Mouse (Mus musculus) small intestine, adult 2 months (tissue): ENCODE data around the gene Cpm. TPM values are rescaled to one million over a fixed set of nuclear protein-coding genes. Genes with fewer than 3 reads are reported as not detected.
A peak's percentile ranks its signal among the peaks of the same experiment; 100 is the strongest.
"Not testable (repeated sequence)": the region's sequence is repeated elsewhere in the genome, so short reads cannot be mapped to it uniquely, and the experiment has no call there.

Experiments
- H3K27ac ChIP-seq: fragments of 200-500 bp; 2 replicates; pipeline ENCODE4 v1.5.1; 2012; ENCODE audit warnings: low read depth, low read length, control low read depth, inconsistent platforms; ENCODE audit not compliant: insufficient read depth
- H3K27me3 ChIP-seq: fragments of 200-500 bp; 2 replicates; pipeline ENCODE4 v1.6.1; 2012; ENCODE audit warnings: mild to moderate bottlenecking, moderate library complexity, low read length, inconsistent platforms; ENCODE audit not compliant: control insufficient read depth, insufficient read depth
- H3K36me3 ChIP-seq: fragments of 200-500 bp; 2 replicates; pipeline ENCODE4 v1.6.1; 2012; ENCODE audit warnings: mild to moderate bottlenecking, low read length, control low read depth, inconsistent platforms; ENCODE audit not compliant: control insufficient read depth, insufficient read depth
- H3K4me1 ChIP-seq: fragments of 200-500 bp; 2 replicates; pipeline ENCODE4 v1.6.1; 2012; ENCODE audit warnings: low read length, inconsistent platforms, mixed read lengths; ENCODE audit not compliant: control insufficient read depth, insufficient read depth, insufficient read length
- H3K4me3 ChIP-seq: fragments of 200-500 bp; 2 replicates; pipeline ENCODE4 v1.5.1; 2012; ENCODE audit warnings: low read depth, mild to moderate bottlenecking, control low read depth, inconsistent platforms, low read length, moderate library complexity
- CTCF ChIP-seq: fragments of 200-500 bp; IDR thresholded peaks from 2 replicates; pipeline ENCODE4 v1.5.1; 2012; ENCODE audit warnings: low read depth, mild to moderate bottlenecking, control low read depth, inconsistent platforms, low read length, moderate library complexity, mixed read lengths; ENCODE audit not compliant: insufficient replicate concordance, insufficient read length; ENCODE audit errors: extremely low read depth
- POLR2A ChIP-seq: fragments of 200-500 bp; IDR thresholded peaks from 2 replicates; pipeline ENCODE4 v1.6.1; 2012; ENCODE audit warnings: low read depth, mild to moderate bottlenecking, control low read depth, inconsistent platforms, low read length, moderate library complexity
- WGBS: fragments of 180-500 bp; shearing (Covaris S2); methylation state at CpG from one replicate; pipeline ENCODE4 v1.1.7; 2018; 5-methylcytosine and 5-hydroxymethylcytosine counted together
- polyA plus RNA-seq: library from polyadenylated mRNA; depleted of rRNA; stranded (reverse); fragments of >200 nt; gene quantifications from 2 replicates; pipeline ENCODE4 v1.2.3, GENCODE M21; 2012

The Cpm gene
- polyA plus RNA-seq, 1 experiment, result 13.8 TPM

- H3K27me3 ChIP-seq, result no peaks in the 10 kb centered on the region
- H3K4me3 ChIP-seq, result no peak overlapping the region
- H3K27ac ChIP-seq, result peak overlapping the region; percentile 51; the same call in 1 of the 2 replicates
- peaks cover 10% of the 10 kb centered on the region for H3K36me3 ChIP-seq
- TF ChIP-seq POLR2A (no peak), CTCF (no peak)
- WGBS, result 58% methylated on average over 5 of the region's 5 CpGs
- peaks cover 7% of the 10 kb centered on the region; the same call in 1 of the 2 replicates for H3K4me1 ChIP-seq
Observed at GRCm38 (mm10) chr10:117711408-117711807, 82.1 kb downstream of the Cpm start.

GRCm38 (mm10) chr10:117712191-117712754 is 83.0 kb downstream of the Cpm start:
- Histone ChIP-seq H3K27ac (peak overlapping the region; percentile 51), H3K36me3 (peaks cover 4% of the 10 kb centered on the region), H3K4me3 (no peak overlapping the region), H3K27me3 (no peaks in the 10 kb centered on the region), H3K4me1 (peaks cover 7% of the 10 kb centered on the region; the same call in 1 of the 2 replicates)
- no peak for TF ChIP-seq POLR2A
- no peak for TF ChIP-seq CTCF
- 70% methylated on average over 9 of the region's 9 CpGs for WGBS

DNA sequence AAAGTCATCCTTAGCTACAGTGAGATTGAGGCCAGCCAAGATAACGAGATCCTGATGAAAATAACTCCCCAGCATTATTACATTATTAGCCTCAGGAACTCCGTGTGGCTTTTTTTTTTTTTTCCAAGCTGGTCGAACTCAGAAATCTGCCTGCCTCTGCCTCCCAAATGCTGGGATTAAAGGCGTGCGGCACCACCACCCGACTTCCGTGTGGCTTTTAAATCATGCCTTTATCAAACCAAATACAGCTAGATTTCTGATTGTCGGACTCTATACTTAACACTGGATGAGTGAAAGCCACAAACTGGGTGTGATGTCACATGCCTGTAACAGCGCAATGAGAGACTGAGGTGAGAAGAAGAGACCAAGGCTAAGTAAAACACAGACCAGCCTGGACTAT is 83.6 kb downstream of the Cpm start:
- Histone ChIP-seq H3K36me3 (peaks cover 2% of the 10 kb centered on the region; the same call in 1 of the 2 replicates), H3K27ac (no peak overlapping the region), H3K27me3 (no peaks in the 10 kb centered on the region), H3K4me1 (peaks cover 11% of the 10 kb centered on the region; the same call in 1 of the 2 replicates), H3K4me3 (no peak overlapping the region)
- TF ChIP-seq POLR2A (no peak), CTCF (no peak)
- WGBS, result 88% methylated on average over 9 of the region's 9 CpGs

- H3K27me3 ChIP-seq, result no peaks in the 10 kb centered on the region
- H3K4me1 ChIP-seq, result peaks cover 11% of the 10 kb centered on the region; the same call in 1 of the 2 replicates
- TF ChIP-seq CTCF (no peak), POLR2A (no peak)
- H3K36me3 ChIP-seq, result peaks cover 2% of the 10 kb centered on the region; the same call in 1 of the 2 replicates
- H3K27ac ChIP-seq, result no peak overlapping the region
- H3K4me3 ChIP-seq, result no peak overlapping the region
- WGBS, result 94% methylated on average over 8 of the region's 8 CpGs
Observed at GRCm38 (mm10) chr10:117713466-117713865, 84.2 kb downstream of the Cpm start.

DNA sequence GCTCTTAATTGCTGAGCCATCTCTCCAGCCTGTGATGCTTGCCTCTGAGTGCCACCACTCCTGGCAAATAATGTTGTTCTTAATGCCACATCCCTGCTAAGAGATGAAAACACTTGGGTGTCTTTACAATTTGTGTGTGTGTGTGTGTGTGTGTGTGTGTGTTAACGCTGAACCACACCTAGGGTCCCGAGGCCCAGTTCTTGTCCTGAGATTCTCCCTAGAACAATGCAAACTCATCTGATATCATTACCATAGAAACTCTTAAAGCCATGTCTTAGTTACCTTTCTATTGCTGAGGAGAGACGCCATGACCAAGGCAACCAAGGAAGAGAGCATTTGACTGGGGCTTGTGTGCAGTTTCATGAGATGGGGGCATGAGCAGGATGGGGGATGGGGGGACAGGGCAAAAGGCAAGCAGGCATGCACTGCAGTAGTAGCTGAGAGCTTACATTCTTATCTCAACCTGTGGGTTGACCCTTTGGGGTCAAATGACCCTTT is 84.8 kb downstream of the Cpm start:
- no peak overlapping the region for H3K4me3 ChIP-seq
- H3K36me3 ChIP-seq, result no peaks in the 10 kb centered on the region
- peaks cover 11% of the 10 kb centered on the region for H3K4me1 ChIP-seq
- WGBS, result 75% methylated on average over 3 of the region's 3 CpGs
- TF ChIP-seq CTCF (no peak), POLR2A (no peak)
- no peak overlapping the region for H3K27ac ChIP-seq
- no peaks in the 10 kb centered on the region for H3K27me3 ChIP-seq

DNA sequence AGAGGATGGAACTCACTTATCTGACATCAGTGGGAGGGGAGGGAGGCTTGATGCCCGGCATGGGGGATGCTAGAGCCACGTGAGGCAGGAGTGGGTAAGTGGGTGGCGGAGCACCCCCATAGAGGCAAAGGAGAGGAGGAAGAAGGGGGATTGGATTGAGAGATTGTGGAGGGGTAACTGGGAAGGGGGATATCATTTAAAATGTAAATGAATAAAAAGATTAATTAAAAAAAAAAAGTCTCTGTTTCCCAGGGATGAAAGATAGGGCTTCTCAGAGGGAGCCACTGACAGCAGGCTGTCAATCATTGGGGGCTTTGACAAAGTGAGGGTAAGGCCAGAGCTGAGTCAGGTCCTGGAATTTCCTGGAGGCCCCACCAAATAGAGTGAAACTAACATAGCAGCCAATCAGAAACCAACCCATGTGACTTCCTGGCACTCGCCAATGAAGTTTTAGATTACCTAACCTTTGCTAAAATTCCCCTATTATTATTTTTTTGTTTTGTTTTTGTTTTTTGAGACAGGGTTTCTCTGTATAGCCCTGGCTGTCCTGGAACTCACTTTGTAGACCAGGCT is 85.7 kb downstream of the Cpm start:
- Histone ChIP-seq H3K27ac (no peak overlapping the region), H3K36me3 (no peaks in the 10 kb centered on the region), H3K4me3 (no peak overlapping the region), H3K4me1 (peaks cover 11% of the 10 kb centered on the region), H3K27me3 (no peaks in the 10 kb centered on the region)
- no peak for TF ChIP-seq CTCF
- TF ChIP-seq POLR2A, result no peak
- WGBS, result 76% methylated on average over 4 of the region's 4 CpGs

- WGBS, result 91% methylated on average over 1 of the region's 1 CpGs
Observed at GRCm38 (mm10) chr10:117715654-117716053, 86.4 kb downstream of the Cpm start.

More at GRCm38 (mm10) chr10:117715654-117716053, 86.4 kb downstream of the Cpm start:
- H3K4me1 ChIP-seq, result peaks cover 11% of the 10 kb centered on the region
- not testable (repeated sequence) for H3K4me3 ChIP-seq, H3K27me3 ChIP-seq, H3K36me3 ChIP-seq, H3K27ac ChIP-seq
